Mouse (Mus musculus): ENCODE data around the gene Sdc4. TPM values are rescaled to one million over a fixed set of nuclear protein-coding genes. Genes with fewer than 3 reads are reported as not detected.
A peak's percentile ranks its signal among the peaks of the same experiment; 100 is the strongest.

Gene Sdc4
- polyA plus RNA-seq, 1 experiment, result 91.1 TPM

DNA sequence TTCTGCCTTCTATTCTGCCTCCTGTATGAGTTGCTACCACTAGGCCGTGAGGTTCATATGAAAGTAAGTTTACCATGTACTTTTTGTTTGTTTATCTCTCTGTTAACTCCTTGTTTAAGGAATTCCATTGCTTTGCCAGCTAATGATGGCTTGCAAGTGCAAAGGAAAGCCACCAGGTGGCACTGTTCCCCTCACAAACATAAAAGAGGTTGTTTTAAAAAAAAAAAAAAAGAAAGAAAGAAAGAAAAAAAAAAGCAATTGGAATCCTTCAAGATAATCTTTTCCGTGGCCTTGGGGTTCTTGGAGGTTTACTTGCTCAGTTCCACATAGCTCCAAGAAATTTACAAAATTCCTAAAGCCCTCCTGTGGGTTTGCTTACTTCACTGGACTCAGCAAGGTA lies 26.5 kb downstream of the Sdc4 start:
- peak; percentile 47; the same call in 1 of the 2 replicates for TF ChIP-seq CTCF (IDR thresholded peaks at IDR 0.05; ENCODE audit: insufficient read depth, low read length)
- TF ChIP-seq POLR2A (IDR thresholded peaks at IDR 0.05; ENCODE audit: borderline replicate concordance, extremely low read depth, low read depth, low read length), result no peak
- DNase-seq, result no peak
- no peak overlapping the region for H3K4me3 ChIP-seq (replicated peaks; ENCODE audit: extremely low read depth, low read depth, low read length)
- peaks cover 7% of the 10 kb centered on the region for H3K4me1 ChIP-seq (ENCODE audit: control insufficient read depth, insufficient read depth, low read length)
- WGBS, result 1% methylated on average over 2 of the region's 2 CpGs

- WGBS, result 48% methylated on average over 10 of the region's 10 CpGs
- no peak for TF ChIP-seq CTCF (IDR thresholded peaks at IDR 0.05; ENCODE audit: insufficient read depth, low read length)
- TF ChIP-seq POLR2A (IDR thresholded peaks at IDR 0.05; ENCODE audit: borderline replicate concordance, extremely low read depth, low read depth, low read length), result no peak
- Histone ChIP-seq H3K4me1 (ENCODE audit: control insufficient read depth, insufficient read depth, low read length) (peaks cover 7% of the 10 kb centered on the region), H3K4me3 (replicated peaks; ENCODE audit: extremely low read depth, low read depth, low read length) (no peak overlapping the region)
- DNase-seq, result no peak
These were observed 29.1 kb downstream of the Sdc4 start for GRCm38 (mm10) chr2:164414581-164414980.

DNA sequence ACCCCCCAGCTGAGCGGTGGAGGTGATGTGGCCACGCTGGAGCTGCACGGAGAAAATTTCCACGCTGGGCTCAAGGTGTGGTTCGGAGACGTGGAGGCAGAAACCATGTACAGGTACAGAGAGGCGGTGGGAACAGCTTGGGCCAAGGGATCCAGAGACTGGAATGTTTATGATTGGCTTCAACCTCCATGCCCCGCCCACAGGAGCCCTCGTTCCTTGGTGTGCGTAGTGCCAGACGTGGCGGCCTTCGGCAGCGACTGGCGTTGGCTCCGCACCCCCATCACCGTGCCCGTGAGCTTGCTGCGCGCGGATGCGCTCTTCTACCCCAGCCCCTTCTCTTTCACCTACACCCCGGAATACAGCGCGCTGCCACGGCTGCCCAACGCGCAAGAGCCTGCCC lies 29.5 kb downstream of the Sdc4 start:
- no peak for DNase-seq
- 23% methylated on average over 28 of the region's 28 CpGs for WGBS
- TF ChIP-seq CTCF (IDR thresholded peaks at IDR 0.05; ENCODE audit: insufficient read depth, low read length), result no peak
- TF ChIP-seq POLR2A (IDR thresholded peaks at IDR 0.05; ENCODE audit: borderline replicate concordance, extremely low read depth, low read depth, low read length), result no peak; the same call in 1 of the 2 replicates
- Histone ChIP-seq H3K4me3 (replicated peaks; ENCODE audit: extremely low read depth, low read depth, low read length) (no peak overlapping the region), H3K4me1 (ENCODE audit: control insufficient read depth, insufficient read depth, low read length) (peaks cover 7% of the 10 kb centered on the region)

GRCm38 (mm10) chr2:164407708-164408107 lies 36.0 kb downstream of the Sdc4 start:
- DNase-seq, result peak; percentile 72
- H3K4me3 ChIP-seq (replicated peaks; ENCODE audit: extremely low read depth, low read depth, low read length), result no peak overlapping the region
- WGBS, result under 1% methylated on average over 22 of the region's 22 CpGs
- TF ChIP-seq CTCF (IDR thresholded peaks at IDR 0.05; ENCODE audit: insufficient read depth, low read length), result peak; percentile 84
- no peak for TF ChIP-seq POLR2A (IDR thresholded peaks at IDR 0.05; ENCODE audit: borderline replicate concordance, extremely low read depth, low read depth, low read length)
- H3K4me1 ChIP-seq (ENCODE audit: control insufficient read depth, insufficient read depth, low read length), result no peaks in the 10 kb centered on the region

DNA sequence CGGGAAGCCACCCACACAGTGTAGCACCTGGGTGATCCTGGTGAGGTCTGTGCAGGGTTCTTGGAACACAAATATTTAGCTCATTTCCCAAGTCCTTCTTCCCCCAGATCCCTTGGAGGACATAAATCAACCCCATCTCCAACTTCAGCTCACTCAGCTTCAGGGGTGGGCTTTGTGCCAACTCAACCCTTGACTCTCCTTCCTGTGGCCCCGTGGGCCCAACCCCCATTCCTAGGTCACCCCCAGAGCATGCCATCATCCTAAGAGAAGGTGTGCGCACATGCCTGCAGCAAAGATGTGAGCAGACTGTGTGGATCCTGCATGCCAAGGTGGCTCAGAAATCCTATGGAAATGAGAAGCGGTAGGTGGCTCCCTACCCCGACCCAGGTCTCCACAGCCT lies 38.2 kb downstream of the Sdc4 start:
- no peak for DNase-seq
- no peaks in the 10 kb centered on the region for H3K4me1 ChIP-seq (ENCODE audit: control insufficient read depth, insufficient read depth, low read length)
- H3K4me3 ChIP-seq (replicated peaks; ENCODE audit: extremely low read depth, low read depth, low read length), result peak overlapping the region; percentile 40
- WGBS, result 54% methylated on average over 5 of the region's 5 CpGs
- TF ChIP-seq CTCF (IDR thresholded peaks at IDR 0.05; ENCODE audit: insufficient read depth, low read length), result no peak
- no peak for TF ChIP-seq POLR2A (IDR thresholded peaks at IDR 0.05; ENCODE audit: borderline replicate concordance, extremely low read depth, low read depth, low read length)

GRCm38 (mm10) chr2:164405060-164405459 lies 38.6 kb downstream of the Sdc4 start, which contains the start of gene Matn4:
Gene Matn4, minus strand, starts transcription at chr2:164405160.
- WGBS, result 30% methylated on average over 9 of the region's 9 CpGs
- peak within 1 kb of the TSS; percentile 61 for H3K4me3 ChIP-seq (replicated peaks; ENCODE audit: extremely low read depth, low read depth, low read length)

DNA sequence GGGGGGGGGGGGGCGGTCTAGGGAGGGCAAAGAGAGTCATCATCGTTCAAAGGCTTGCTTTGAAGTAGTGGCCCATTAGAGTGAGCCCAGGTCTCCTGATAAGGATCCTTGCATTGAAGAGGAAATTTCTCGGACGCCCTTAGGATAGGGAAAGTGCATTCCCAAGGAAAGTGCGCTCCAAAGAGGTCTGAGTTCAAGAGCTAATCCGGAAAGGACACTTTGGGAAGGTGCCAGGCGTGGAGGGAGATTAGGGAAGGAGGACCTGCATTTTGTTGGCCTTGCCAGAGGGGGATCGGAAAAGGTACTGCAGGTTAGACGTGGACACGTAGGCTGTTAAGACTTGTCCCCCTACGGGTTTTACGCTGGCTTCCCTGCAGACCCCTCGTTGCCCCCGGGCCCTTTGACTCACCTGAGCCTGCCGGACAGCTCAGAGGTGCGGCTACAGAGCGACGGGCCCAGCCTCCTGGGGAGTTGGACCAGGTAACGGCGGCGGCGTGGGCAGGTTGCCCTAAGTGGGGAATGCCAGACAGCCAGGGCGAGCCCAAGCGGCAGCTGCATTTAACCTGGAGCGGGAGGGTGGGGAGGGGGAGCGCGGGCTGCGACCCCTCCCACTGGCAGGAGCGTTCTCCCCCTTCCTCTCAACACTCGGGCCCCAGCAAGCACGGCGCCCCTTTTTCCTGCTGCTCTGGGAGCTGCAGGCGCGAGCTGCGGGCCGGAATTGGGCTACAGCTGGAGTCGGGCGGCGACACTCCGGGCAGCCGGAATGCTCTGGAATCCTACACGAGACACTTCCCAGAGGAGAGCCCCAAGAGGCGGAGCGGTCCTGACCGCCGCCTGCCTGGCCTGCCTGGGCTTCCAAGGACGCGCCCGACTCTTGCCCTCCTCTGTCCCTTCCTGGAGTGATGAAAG lies 39.4 kb downstream of the Sdc4 start:
- TF ChIP-seq POLR2A (IDR thresholded peaks at IDR 0.05; ENCODE audit: borderline replicate concordance, extremely low read depth, low read depth, low read length), result peak; percentile 62; the same call in 1 of the 2 replicates
- TF ChIP-seq CTCF (IDR thresholded peaks at IDR 0.05; ENCODE audit: insufficient read depth, low read length), result 0 out of 2 replicates have a peak, but pooled peaks have one; percentile 8
- Histone ChIP-seq H3K4me3 (replicated peaks; ENCODE audit: extremely low read depth, low read depth, low read length) (peak overlapping the region; percentile 61), H3K4me1 (ENCODE audit: control insufficient read depth, insufficient read depth, low read length) (no peaks in the 10 kb centered on the region)
- peak; percentile 84 for DNase-seq
- WGBS, result 3% methylated on average over 49 of the region's 49 CpGs

More at GRCm38 (mm10) chr2:164405060-164405459, 38.6 kb downstream of the Sdc4 start, which contains the start of gene Matn4:
- no peak for TF ChIP-seq CTCF (IDR thresholded peaks at IDR 0.05; ENCODE audit: insufficient read depth, low read length)
- no peak for TF ChIP-seq POLR2A (IDR thresholded peaks at IDR 0.05; ENCODE audit: borderline replicate concordance, extremely low read depth, low read depth, low read length)
- no peak for DNase-seq
- H3K4me1 ChIP-seq (ENCODE audit: control insufficient read depth, insufficient read depth, low read length), result no peaks in the 10 kb centered on the region

DNA sequence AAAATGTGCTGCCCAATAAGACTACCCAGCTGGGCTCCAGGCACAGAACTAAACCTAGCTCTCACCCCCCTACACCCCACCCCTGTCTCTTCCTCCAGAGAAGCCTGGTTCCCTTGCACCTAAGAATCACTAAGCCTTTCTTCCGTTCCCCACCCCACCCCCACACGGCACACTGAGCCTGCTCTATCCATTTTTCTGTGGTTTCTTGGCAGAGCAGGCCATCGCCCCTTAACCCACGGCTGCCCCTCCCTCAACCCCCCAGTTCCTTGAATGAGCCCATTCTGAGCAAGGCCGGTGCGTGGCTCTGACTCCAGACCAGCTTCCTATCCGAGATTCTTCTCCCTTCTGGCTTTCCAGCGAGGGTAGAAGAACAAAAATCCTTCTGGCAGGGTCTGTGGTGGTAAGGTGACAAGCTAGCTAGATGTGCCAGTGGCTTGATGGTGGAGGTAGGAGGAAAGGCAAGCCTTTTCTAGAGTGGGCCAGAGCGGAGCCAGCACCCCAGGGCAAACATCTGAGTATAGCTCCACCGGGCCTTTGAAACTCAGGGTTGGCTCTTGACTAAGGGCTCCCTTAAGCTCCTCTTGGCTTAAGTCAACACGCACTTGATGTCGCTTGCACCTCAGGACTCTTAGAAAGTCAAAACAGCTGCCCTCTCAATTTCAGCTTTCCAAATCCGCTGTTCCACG lies 40.1 kb downstream of the Sdc4 start:
- 26% methylated on average over 14 of the region's 14 CpGs for WGBS
- TF ChIP-seq POLR2A (IDR thresholded peaks at IDR 0.05; ENCODE audit: borderline replicate concordance, extremely low read depth, low read depth, low read length) (0 out of 2 replicates have a peak, but pooled peaks have one; percentile 21), CTCF (IDR thresholded peaks at IDR 0.05; ENCODE audit: insufficient read depth, low read length) (no peak)
- H3K4me1 ChIP-seq (ENCODE audit: control insufficient read depth, insufficient read depth, low read length), result no peaks in the 10 kb centered on the region
- H3K4me3 ChIP-seq (replicated peaks; ENCODE audit: extremely low read depth, low read depth, low read length), result peak overlapping the region; percentile 44
- DNase-seq, result peak; percentile 65

DNA sequence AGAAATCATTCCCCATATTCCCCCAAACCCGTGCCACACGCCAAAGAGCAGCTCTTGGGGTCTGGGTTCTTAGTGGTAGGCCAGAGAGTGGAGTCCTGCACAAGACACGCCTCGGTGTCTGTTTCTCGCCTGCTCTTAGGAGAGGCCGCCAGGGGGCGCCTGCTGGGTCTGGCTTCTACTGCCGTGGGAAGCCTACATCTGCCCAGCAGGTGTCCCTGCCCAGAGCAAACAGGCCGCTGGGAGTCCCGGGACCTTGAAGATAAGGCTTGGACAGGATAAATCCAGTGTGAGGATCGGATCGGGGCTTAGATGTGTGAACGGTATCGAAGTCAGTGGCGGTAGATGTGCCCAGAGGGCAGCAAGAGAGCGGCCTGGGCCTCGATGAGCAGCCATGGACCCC lies 40.8 kb downstream of the Sdc4 start, which contains the start of gene Rbpjl:
Rbpjl (plus strand) TSS at position 236 of the 400 bp plus-strand sequence.
- Histone ChIP-seq H3K4me1 (ENCODE audit: control insufficient read depth, insufficient read depth, low read length) (no peaks in the 10 kb centered on the region), H3K4me3 (replicated peaks; ENCODE audit: extremely low read depth, low read depth, low read length) (peak within 1 kb of the TSS; percentile 44)
- DNase-seq, result peak; percentile 75
- WGBS, result 7% methylated on average over 17 of the region's 17 CpGs
- peak; percentile 67 for TF ChIP-seq CTCF (IDR thresholded peaks at IDR 0.05; ENCODE audit: insufficient read depth, low read length)
- 0 out of 2 replicates have a peak, but pooled peaks have one; percentile 24 for TF ChIP-seq POLR2A (IDR thresholded peaks at IDR 0.05; ENCODE audit: borderline replicate concordance, extremely low read depth, low read depth, low read length)
